Mouse (Mus musculus) ES-Bruce4 (cell line): ENCODE measurements around the gene Mgat5. TPM values are rescaled to one million over a fixed set of nuclear protein-coding genes. Genes with fewer than 3 reads are reported as not detected.

ENCODE experiments used
- H3K27ac ChIP-seq: 2 replicates; pipeline ENCODE4 v1.5.1; 2012; ENCODE audit warnings: low read length, inconsistent platforms; ENCODE audit not compliant: insufficient read depth
- H3K27me3 ChIP-seq: 2 replicates; pipeline ENCODE4 v1.6.1; 2012; ENCODE audit warnings: mild to moderate bottlenecking, low read length, inconsistent platforms; ENCODE audit not compliant: control insufficient read depth, poor library complexity, insufficient read depth, severe bottlenecking
- H3K36me3 ChIP-seq: 2 replicates; pipeline ENCODE4 v1.6.1; 2012; ENCODE audit warnings: inconsistent platforms, mild to moderate bottlenecking, low read length, moderate library complexity; ENCODE audit not compliant: control insufficient read depth, poor library complexity, insufficient read depth, severe bottlenecking
- H3K4me1 ChIP-seq: one replicate; pipeline ENCODE4 v1.8.1; 2011; ENCODE audit warnings: low read length; ENCODE audit not compliant: control insufficient read depth, insufficient read depth
- H3K4me3 ChIP-seq: 2 replicates; pipeline ENCODE4 v1.5.1; 2011; ENCODE audit warnings: low read depth, mild to moderate bottlenecking, low read length
- H3K9ac ChIP-seq: 2 replicates; pipeline ENCODE4 v1.6.1; 2012; ENCODE audit warnings: low read depth, mild to moderate bottlenecking, inconsistent platforms; ENCODE audit not compliant: poor library complexity, severe bottlenecking
- H3K9me3 ChIP-seq: replicated peaks from 2 replicates; pipeline ENCODE4 v1.6.1; 2012; ENCODE audit warnings: mild to moderate bottlenecking, low read length, inconsistent platforms; ENCODE audit not compliant: control insufficient read depth, poor library complexity, insufficient read depth, severe bottlenecking
- CTCF ChIP-seq: IDR thresholded peaks from one replicate; pipeline ENCODE4 v1.8.1; 2011; ENCODE audit warnings: low read depth, low read length
- EP300 ChIP-seq: IDR thresholded peaks from 2 replicates; pipeline ENCODE4 v1.6.1; 2011; ENCODE audit warnings: low read depth, low read length; ENCODE audit not compliant: insufficient read depth
- POLR2A ChIP-seq: IDR thresholded peaks from one replicate; pipeline ENCODE4 v1.8.1; 2011; ENCODE audit warnings: low read length; ENCODE audit not compliant: insufficient read depth
- polyA plus RNA-seq: library from polyadenylated mRNA; stranded (reverse); fragments of >200 nt; gene quantifications from 2 replicates; pipeline ENCODE4 v1.2.4, GENCODE M21; 2011; ENCODE audit warnings: low read depth; ENCODE audit not compliant: missing spikeins, insufficient read depth, insufficient read length

Gene Mgat5
- polyA plus RNA-seq, 1 experiment = 9.9 TPM

GRCm38 (mm10) chr1:127348642-127349341 is 144.0 kb downstream of the Mgat5 start:
- H3K9me3 ChIP-seq = no peaks in the 10 kb centered on the region
- H3K9ac ChIP-seq = no peak overlapping the region
- H3K4me1 ChIP-seq = no peaks in the 10 kb centered on the region
- H3K36me3 ChIP-seq = no peaks in the 10 kb centered on the region
- H3K27me3 ChIP-seq = no peaks in the 10 kb centered on the region
- no peak for TF ChIP-seq CTCF
- no peak for TF ChIP-seq EP300
- no peak for TF ChIP-seq POLR2A
- H3K27ac ChIP-seq = no peak overlapping the region
- no peak overlapping the region for H3K4me3 ChIP-seq

GRCm38 (mm10) chr1:127351380-127352057 is 146.7 kb downstream of the Mgat5 start:
- H3K36me3 ChIP-seq = no peaks in the 10 kb centered on the region
- H3K27me3 ChIP-seq = no peaks in the 10 kb centered on the region
- H3K4me3 ChIP-seq = no peak overlapping the region
- H3K9ac ChIP-seq = no peak overlapping the region
- TF ChIP-seq POLR2A (no peak), CTCF (no peak), EP300 (no peak)
- no peak overlapping the region for H3K27ac ChIP-seq
- H3K9me3 ChIP-seq = no peaks in the 10 kb centered on the region
- no peaks in the 10 kb centered on the region for H3K4me1 ChIP-seq

DNA sequence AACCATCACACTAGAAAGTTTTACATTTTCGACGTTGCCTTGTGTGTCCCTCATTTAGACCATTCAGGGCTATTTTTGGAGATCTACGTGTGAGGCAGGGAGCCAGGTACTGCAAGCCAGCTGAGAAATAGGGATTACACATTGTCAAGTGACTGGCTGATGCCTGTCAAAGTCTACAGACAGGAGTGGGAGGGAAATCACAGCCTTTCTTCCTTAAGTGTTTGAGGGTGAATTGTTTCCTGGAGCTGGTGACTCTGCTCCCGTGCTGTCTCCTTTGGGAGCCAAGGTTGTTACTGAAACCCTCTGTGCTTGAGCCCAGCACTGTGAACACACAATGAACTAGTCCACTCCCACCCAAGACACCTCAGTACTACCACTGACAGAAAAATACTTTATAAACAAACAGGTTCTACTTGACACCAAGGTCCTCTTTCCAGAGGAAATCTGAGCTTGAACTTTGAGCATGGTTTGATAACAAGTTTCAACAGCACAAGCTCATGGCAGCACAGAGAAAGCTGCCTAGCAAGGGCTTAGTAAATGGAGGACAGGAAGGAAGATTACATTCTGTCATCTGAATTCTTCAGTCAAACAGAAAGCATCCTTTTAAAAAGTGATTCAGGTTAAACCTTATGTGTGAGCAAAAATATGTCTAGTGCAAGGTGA is 147.4 kb downstream of the Mgat5 start:
- H3K9ac ChIP-seq = no peak overlapping the region
- H3K27me3 ChIP-seq = no peaks in the 10 kb centered on the region
- H3K4me1 ChIP-seq = no peaks in the 10 kb centered on the region
- no peak overlapping the region for H3K4me3 ChIP-seq
- no peaks in the 10 kb centered on the region for H3K9me3 ChIP-seq
- TF ChIP-seq EP300 = no peak
- TF ChIP-seq CTCF = no peak
- no peak for TF ChIP-seq POLR2A
- H3K27ac ChIP-seq = no peak overlapping the region
- no peaks in the 10 kb centered on the region for H3K36me3 ChIP-seq

DNA sequence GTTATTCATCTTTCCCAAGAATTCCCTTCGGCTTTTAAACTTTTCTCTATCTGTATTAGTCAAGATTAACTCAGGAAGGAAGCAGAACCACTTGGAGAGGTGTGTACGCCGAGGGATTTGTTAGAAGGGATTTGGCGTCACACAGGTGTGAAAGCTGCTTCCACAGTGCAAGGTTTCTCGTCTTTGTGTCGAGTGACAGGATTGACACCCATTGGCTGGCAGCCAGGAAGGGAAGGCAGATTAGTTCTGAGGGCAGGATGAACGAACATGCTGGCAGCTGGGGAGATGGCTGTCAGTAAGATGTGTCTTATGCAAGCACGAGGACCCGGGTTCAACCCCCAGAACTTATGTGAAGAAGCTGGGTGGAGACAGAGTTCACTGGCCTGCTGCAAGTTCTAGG is 148.6 kb downstream of the Mgat5 start:
- Histone ChIP-seq H3K27ac (no peak overlapping the region), H3K9me3 (no peaks in the 10 kb centered on the region), H3K4me1 (no peaks in the 10 kb centered on the region), H3K4me3 (no peak overlapping the region), H3K9ac (no peak overlapping the region), H3K27me3 (no peaks in the 10 kb centered on the region), H3K36me3 (no peaks in the 10 kb centered on the region)
- no peak for TF ChIP-seq EP300
- TF ChIP-seq CTCF = no peak
- no peak for TF ChIP-seq POLR2A

DNA sequence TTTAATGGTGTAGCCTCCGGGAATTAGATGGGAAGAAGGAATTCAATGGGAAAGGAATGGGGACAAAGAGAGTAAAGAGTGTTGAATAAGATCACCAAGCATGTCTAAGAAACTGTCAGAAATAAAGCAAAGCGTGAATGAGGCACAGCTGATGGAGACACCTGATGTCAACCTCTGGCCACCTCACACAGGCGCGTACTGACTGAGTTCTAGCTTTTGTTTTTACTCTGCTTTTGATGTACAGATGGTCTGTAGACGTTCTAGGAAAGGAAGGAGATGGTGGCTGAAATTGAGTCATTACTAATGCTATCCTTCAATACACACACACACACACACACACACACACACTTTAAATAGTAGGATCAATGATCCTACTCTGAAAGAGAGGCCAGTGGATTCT is 149.3 kb downstream of the Mgat5 start:
- no peak overlapping the region for H3K4me3 ChIP-seq
- TF ChIP-seq CTCF = no peak
- TF ChIP-seq POLR2A = no peak
- TF ChIP-seq EP300 = no peak
- no peaks in the 10 kb centered on the region for H3K27me3 ChIP-seq
- no peaks in the 10 kb centered on the region for H3K4me1 ChIP-seq
- no peaks in the 10 kb centered on the region for H3K9me3 ChIP-seq
- no peak overlapping the region for H3K27ac ChIP-seq
- no peak overlapping the region for H3K9ac ChIP-seq
- H3K36me3 ChIP-seq = no peaks in the 10 kb centered on the region

DNA sequence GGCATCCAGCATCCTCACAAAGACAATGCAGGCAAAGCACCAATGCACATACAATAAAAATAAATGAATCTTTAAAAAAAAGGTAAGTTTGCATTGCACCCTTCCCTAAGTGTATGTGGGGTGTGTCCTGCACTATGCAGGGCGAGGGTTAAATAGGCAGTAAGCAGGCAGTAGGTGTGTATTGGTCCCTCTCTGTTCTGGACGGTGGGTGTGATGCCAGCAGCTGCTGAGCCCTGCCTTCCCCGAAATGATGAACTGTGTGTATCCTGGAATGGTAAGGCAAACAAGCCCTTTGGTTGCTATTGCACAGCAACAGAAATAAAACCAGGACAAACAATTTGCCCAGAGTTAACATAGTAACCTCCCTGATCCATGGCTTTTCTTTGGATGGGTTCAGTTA is 150.2 kb downstream of the Mgat5 start:
- Histone ChIP-seq H3K9ac (no peak overlapping the region), H3K27ac (no peak overlapping the region), H3K27me3 (no peaks in the 10 kb centered on the region), H3K4me3 (no peak overlapping the region), H3K4me1 (no peaks in the 10 kb centered on the region), H3K9me3 (no peaks in the 10 kb centered on the region), H3K36me3 (no peaks in the 10 kb centered on the region)
- TF ChIP-seq EP300 (no peak), POLR2A (no peak)
